Mouse (Mus musculus) liver, adult 2 months (tissue): ENCODE results near the gene Slc2a9. TPM values are rescaled to one million over a fixed set of nuclear protein-coding genes. Genes with fewer than 3 reads are reported as not detected.

ENCODE experiments used
- DNase-seq: peaks from one replicate; pipeline ENCODE4 v3.0.0-alpha.2; 2011; ENCODE audit warnings: low read depth, low spot score; ENCODE audit errors: extremely low read depth
- H3K27ac ChIP-seq: fragments of 200-500 bp; replicated peaks from 2 replicates; pipeline ENCODE4 v1.5.1; 2012; ENCODE audit warnings: low read depth, mild to moderate bottlenecking, control low read depth, inconsistent platforms, low read length; ENCODE audit not compliant: insufficient read depth
- H3K27me3 ChIP-seq: fragments of 200-500 bp; 2 replicates; pipeline ENCODE4 v1.6.1; 2012; ENCODE audit warnings: mild to moderate bottlenecking, moderate library complexity, low read length, inconsistent platforms; ENCODE audit not compliant: control insufficient read depth, insufficient read depth
- H3K36me3 ChIP-seq: fragments of 200-500 bp; 2 replicates; pipeline ENCODE4 v1.6.1; 2012; ENCODE audit warnings: low read length, inconsistent platforms; ENCODE audit not compliant: control insufficient read depth, insufficient read depth
- H3K4me1 ChIP-seq: fragments of 200-500 bp; 2 replicates; pipeline ENCODE4 v1.6.1; 2011; ENCODE audit warnings: low read length; ENCODE audit not compliant: control insufficient read depth, insufficient read depth
- H3K4me3 ChIP-seq: fragments of 200-500 bp; 2 replicates; pipeline ENCODE4 v1.5.1; 2011; ENCODE audit warnings: low read depth, mild to moderate bottlenecking, control low read depth, low read length, moderate library complexity; ENCODE audit not compliant: insufficient read depth
- H3K79me2 ChIP-seq: fragments of 200-500 bp; 2 replicates; pipeline ENCODE4 v1.6.1; 2012; ENCODE audit warnings: inconsistent platforms, mild to moderate bottlenecking, low read length, moderate library complexity; ENCODE audit not compliant: control insufficient read depth, insufficient read depth
- H3K9ac ChIP-seq: fragments of 200-500 bp; 2 replicates; pipeline ENCODE4 v1.6.1; 2012; ENCODE audit warnings: low read depth, mild to moderate bottlenecking, control low read depth, inconsistent platforms, low read length
- CTCF ChIP-seq: fragments of 200-500 bp; IDR thresholded peaks from 2 replicates; pipeline ENCODE4 v1.5.1; 2011; ENCODE audit warnings: low read depth, low read length, control low read depth
- POLR2A ChIP-seq: fragments of 200-500 bp; IDR thresholded peaks from 2 replicates; pipeline ENCODE4 v1.6.1; 2011; ENCODE audit warnings: low read length, control low read depth; ENCODE audit not compliant: insufficient read depth; ENCODE audit errors: extremely low read depth
- WGBS: fragments of 180-500 bp; shearing (Covaris S2); methylation state at CpG from one replicate; pipeline ENCODE4 v1.1.7; 2018; 5-methylcytosine and 5-hydroxymethylcytosine counted together
- polyA plus RNA-seq: library from polyadenylated mRNA; depleted of rRNA; stranded (reverse); fragments of >200 nt; gene quantifications from 2 replicates; pipeline ENCODE4 v1.2.3, GENCODE M21; 2012
- total RNA-seq: library from RNA; depleted of rRNA; stranded (reverse); fragments of >200 nt; gene quantifications from 2 replicates; pipeline ENCODE4 v1.2.3, GENCODE M21; 2014

Gene Slc2a9
- total and polyA plus RNA-seq, 2 experiments: 33.0 to 48.3 TPM

DNA sequence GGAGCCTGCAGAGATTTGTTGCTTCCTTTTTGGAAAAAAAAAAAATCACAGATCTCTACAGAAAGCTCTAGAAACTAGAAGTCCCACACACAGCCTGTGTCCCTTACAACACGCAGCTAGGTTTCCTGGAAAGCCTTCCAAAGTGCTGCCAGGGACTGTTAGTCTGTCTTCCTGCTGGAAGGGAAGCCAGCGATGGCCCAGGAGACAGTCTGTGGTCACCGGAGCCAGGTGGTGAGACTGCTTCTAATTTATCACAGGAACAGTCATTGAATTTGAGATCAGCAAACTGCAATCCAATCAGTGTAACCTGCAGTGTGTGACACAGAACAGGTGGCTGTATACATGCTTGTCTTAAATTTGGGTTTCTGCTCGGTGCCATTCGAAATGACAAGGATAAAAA lies 41.7 kb downstream of the Slc2a9 start:
- no peak for TF ChIP-seq POLR2A
- TF ChIP-seq CTCF: no peak
- no peak for DNase-seq
- Histone ChIP-seq H3K36me3 (0 out of 2 replicates have a peak, but pooled peaks cover 2% of the 10 kb centered on the region), H3K9ac (no peak overlapping the region), H3K27ac (no peak overlapping the region), H3K27me3 (no peaks in the 10 kb centered on the region), H3K79me2 (no peaks in the 10 kb centered on the region), H3K4me1 (no peaks in the 10 kb centered on the region), H3K4me3 (no peak overlapping the region)
- 87% methylated on average over 5 of the region's 5 CpGs for WGBS

DNA sequence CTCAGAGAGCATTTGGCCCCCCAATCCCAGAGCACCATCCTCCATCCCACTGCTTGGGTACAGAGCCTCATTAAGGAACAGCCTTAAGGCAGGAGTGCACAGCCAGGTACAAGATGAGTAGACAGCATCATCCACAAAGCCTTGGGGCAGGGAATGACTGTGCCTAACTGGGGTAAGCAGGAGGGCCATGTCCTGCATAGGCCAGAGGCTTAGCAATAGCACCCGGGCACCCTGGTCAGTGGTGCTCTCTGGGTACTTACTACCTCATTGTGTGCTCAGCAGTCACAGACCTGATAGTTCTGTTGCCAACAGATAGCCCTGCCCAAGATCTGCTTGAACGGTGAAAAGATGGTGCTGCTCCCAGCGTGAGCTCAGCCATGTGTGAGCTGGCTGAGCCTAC lies 52.0 kb downstream of the Slc2a9 start:
- H3K4me3 ChIP-seq: no peak overlapping the region
- H3K4me1 ChIP-seq: no peaks in the 10 kb centered on the region
- H3K79me2 ChIP-seq: no peaks in the 10 kb centered on the region
- no peak overlapping the region for H3K27ac ChIP-seq
- DNase-seq: no peak
- H3K36me3 ChIP-seq: peaks cover 5% of the 10 kb centered on the region; the same call in 1 of the 2 replicates
- H3K27me3 ChIP-seq: no peaks in the 10 kb centered on the region
- H3K9ac ChIP-seq: no peak overlapping the region
- no peak for TF ChIP-seq CTCF
- no peak for TF ChIP-seq POLR2A
- 96% methylated on average over 3 of the region's 3 CpGs for WGBS

DNA sequence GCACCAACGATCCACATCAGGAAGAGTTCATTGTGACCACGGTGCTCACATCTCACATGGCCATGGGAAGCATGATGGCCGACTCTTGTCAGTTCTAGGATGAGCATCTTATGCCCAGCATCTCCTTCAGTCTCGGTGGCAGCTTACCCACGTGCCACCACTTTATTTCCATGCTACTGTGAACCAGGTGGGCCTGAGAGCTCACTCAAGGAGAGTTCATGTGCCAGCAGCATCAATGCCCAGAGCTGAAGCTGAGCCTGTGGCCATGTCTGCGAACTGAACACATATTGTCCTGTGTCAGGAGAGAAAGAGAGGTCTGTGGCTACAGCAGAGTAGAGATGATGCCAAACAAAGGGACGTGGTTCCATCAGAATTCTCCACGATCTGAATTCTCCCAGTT lies 53.3 kb downstream of the Slc2a9 start:
- TF ChIP-seq POLR2A (no peak), CTCF (no peak)
- no peak overlapping the region for H3K9ac ChIP-seq
- WGBS: 90% methylated on average over 8 of the region's 8 CpGs
- no peaks in the 10 kb centered on the region for H3K27me3 ChIP-seq
- no peak for DNase-seq
- no peak overlapping the region for H3K4me3 ChIP-seq
- no peak overlapping the region for H3K27ac ChIP-seq
- H3K4me1 ChIP-seq: no peaks in the 10 kb centered on the region
- no peaks in the 10 kb centered on the region for H3K79me2 ChIP-seq
- H3K36me3 ChIP-seq: peaks cover 5% of the 10 kb centered on the region; the same call in 1 of the 2 replicates

DNA sequence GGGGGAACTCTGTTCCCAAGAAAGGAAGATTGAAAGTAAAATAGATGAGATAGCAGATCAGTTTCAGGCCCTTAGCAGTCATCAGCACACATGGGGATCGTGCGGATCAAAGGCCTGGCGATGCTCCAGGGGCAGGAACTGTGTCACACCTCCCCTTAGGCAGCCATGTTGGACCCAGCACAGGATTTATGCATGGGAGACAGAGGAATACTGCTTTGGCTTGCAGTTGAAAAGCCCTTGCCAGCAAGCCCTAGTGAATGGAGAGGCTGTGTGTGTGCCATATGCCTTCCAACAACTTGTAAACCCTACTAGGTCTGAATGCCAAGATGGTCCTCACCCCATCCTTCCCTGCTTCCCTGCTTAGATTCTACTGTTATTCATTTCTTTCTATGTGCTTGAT lies 54.8 kb downstream of the Slc2a9 start:
- H3K9ac ChIP-seq: no peak overlapping the region
- DNase-seq: no peak
- no peaks in the 10 kb centered on the region for H3K79me2 ChIP-seq
- H3K4me1 ChIP-seq: no peaks in the 10 kb centered on the region
- H3K36me3 ChIP-seq: peaks cover 5% of the 10 kb centered on the region; the same call in 1 of the 2 replicates
- TF ChIP-seq CTCF: no peak
- no peak for TF ChIP-seq POLR2A
- 89% methylated on average over 3 of the region's 3 CpGs for WGBS
- H3K27me3 ChIP-seq: no peaks in the 10 kb centered on the region
- H3K4me3 ChIP-seq: no peak overlapping the region
- H3K27ac ChIP-seq: no peak overlapping the region

DNA sequence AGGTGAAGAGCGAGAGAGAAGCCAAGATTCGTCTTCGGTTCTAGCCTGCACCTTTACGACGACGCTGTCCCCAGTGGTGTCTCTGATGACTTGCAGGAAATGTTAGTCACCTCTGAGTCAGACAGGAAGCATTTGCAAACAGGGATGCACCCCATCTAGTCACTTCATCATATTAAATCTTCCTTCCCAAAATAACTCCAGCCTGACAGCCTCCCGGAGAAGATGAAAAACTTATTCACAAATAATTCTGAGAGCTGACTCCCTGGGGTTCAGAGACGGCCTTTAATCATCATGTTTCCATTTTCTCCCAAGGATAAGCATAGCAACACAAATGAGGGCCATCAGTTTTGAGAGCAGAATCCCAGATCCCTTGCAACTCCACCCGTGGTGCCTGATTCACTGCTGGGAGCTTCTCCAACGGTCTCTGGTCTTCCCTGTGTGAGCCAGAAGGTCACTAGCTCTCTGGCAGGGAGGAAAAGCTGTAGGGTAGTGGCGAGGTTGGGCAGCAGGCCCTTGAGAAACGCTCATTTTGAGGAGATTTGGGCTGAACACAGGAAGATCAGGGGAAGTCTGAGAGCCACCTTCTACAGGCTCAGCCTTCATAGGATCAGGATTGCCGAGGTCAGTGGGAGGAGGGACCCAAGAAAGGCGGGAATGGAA lies 56.5 kb downstream of the Slc2a9 start:
- H3K79me2 ChIP-seq: no peaks in the 10 kb centered on the region
- no peaks in the 10 kb centered on the region for H3K4me1 ChIP-seq
- no peak for TF ChIP-seq POLR2A
- H3K36me3 ChIP-seq: peaks cover 1% of the 10 kb centered on the region; the same call in 1 of the 2 replicates
- DNase-seq: no peak
- no peaks in the 10 kb centered on the region for H3K27me3 ChIP-seq
- H3K27ac ChIP-seq: no peak overlapping the region
- no peak overlapping the region for H3K9ac ChIP-seq
- 73% methylated on average over 14 of the region's 14 CpGs for WGBS
- no peak overlapping the region for H3K4me3 ChIP-seq

DNA sequence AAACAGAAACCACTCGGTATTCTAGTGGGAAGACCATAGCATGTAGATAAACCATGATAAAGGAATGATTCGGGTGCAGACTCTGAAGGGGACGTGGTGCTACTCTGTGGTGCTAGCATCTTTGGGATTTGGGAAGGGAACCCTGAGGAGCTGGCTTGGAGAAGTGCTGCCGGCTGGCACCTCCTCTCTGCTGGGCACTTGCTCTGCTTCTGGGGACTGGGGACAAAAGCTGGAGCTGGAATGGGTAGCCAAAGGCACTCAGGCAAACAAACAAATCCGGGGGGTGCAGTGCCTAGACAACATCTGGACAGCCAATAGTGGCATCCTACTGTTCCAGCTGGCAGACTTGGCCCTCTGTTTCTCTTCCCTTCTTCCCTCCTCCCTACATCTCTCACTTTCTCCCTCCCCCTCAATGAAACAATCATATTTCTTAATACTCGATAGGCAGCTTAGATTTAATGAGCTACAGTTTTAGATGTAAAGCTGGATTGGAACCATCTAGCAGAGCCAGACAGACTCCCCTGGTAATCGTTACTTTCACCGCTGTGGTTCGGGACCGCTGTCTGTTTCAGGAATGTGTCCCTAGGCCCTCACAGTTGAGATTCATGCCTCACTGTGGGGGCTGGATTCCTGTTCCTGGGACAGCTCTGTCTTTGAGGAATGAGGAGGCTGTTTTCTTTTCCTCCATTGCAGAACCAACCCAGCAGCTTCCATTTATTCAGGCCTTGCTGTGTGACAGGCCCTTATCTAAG lies 61.7 kb downstream of the Slc2a9 start:
- H3K27me3 ChIP-seq: no peaks in the 10 kb centered on the region
- no peak for DNase-seq
- no peak overlapping the region for H3K27ac ChIP-seq
- TF ChIP-seq CTCF (no peak), POLR2A (no peak)
- H3K79me2 ChIP-seq: no peaks in the 10 kb centered on the region
- peaks cover 14% of the 10 kb centered on the region for H3K36me3 ChIP-seq
- H3K4me3 ChIP-seq: no peak overlapping the region
- 91% methylated on average over 10 of the region's 10 CpGs for whole genome bisulfite sequencing
- no peaks in the 10 kb centered on the region for H3K4me1 ChIP-seq
- no peak overlapping the region for H3K9ac ChIP-seq
